Mouse (Mus musculus): Measurements from ENCODE around the gene Abcc2.
A peak's percentile ranks its signal among the peaks of the same experiment; 100 is the strongest.

The Abcc2 gene

GRCm38 (mm10) chr19:43780391-43780790, 1.6 kb upstream of the Abcc2 start:
- DNase-seq (ENCODE audit: low read depth), result peak; percentile 44

GRCm38 (mm10) chr19:43784761-43785160, 2.8 kb downstream of the Abcc2 start:
- DNase-seq (ENCODE audit: low read depth), result peak; percentile 51

GRCm38 (mm10) chr19:43786249-43787026, 4.4 kb downstream of the Abcc2 start:
- DNase-seq (ENCODE audit: low read depth), result peak; percentile 78

- no peak for DNase-seq (ENCODE audit: low read depth)
Observed at GRCm38 (mm10) chr19:43789817-43790216, 7.8 kb downstream of the Abcc2 start.

GRCm38 (mm10) chr19:43792537-43792936, 10.5 kb downstream of the Abcc2 start:
- no peak for DNase-seq (ENCODE audit: low read depth)

GRCm38 (mm10) chr19:43793951-43794350, 12.0 kb downstream of the Abcc2 start:
- no peak for DNase-seq (ENCODE audit: low read depth)

GRCm38 (mm10) chr19:43795511-43795910, 13.5 kb downstream of the Abcc2 start:
- no peak for DNase-seq (ENCODE audit: low read depth)

GRCm38 (mm10) chr19:43797216-43797615, 15.2 kb downstream of the Abcc2 start:
- DNase-seq (ENCODE audit: low read depth), result peak; percentile 46

GRCm38 (mm10) chr19:43801427-43802051, 19.5 kb downstream of the Abcc2 start:
- DNase-seq (ENCODE audit: low read depth), result no peak

- DNase-seq (ENCODE audit: low read depth), result no peak
Observed at GRCm38 (mm10) chr19:43803866-43804265, 21.9 kb downstream of the Abcc2 start.

- peak; percentile 85 for DNase-seq (ENCODE audit: low read depth)
Observed at GRCm38 (mm10) chr19:43809331-43809730, 27.3 kb downstream of the Abcc2 start.

GRCm38 (mm10) chr19:43811419-43811818, 29.4 kb downstream of the Abcc2 start:
- DNase-seq (ENCODE audit: low read depth), result no peak

- no peak for DNase-seq (ENCODE audit: low read depth)
Observed at GRCm38 (mm10) chr19:43813315-43813714, 31.3 kb downstream of the Abcc2 start.

GRCm38 (mm10) chr19:43815661-43816414, 33.8 kb downstream of the Abcc2 start:
- peak; percentile 50 for DNase-seq (ENCODE audit: low read depth)

- DNase-seq (ENCODE audit: low read depth), result no peak
Observed at GRCm38 (mm10) chr19:43826855-43827254, 44.9 kb downstream of the Abcc2 start.

- DNase-seq (ENCODE audit: low read depth), result peak; percentile 77
Observed at GRCm38 (mm10) chr19:43832425-43833069, 50.6 kb downstream of the Abcc2 start.

GRCm38 (mm10) chr19:43843184-43843583, 61.2 kb downstream of the Abcc2 start:
- peak; percentile 41 for DNase-seq (ENCODE audit: low read depth)

- no peak for DNase-seq (ENCODE audit: low read depth)
Observed at GRCm38 (mm10) chr19:43845331-43845908, 63.4 kb downstream of the Abcc2 start.

- DNase-seq (ENCODE audit: low read depth), result no peak
Observed at GRCm38 (mm10) chr19:43847056-43847455, 65.1 kb downstream of the Abcc2 start.

- no peak for DNase-seq (ENCODE audit: low read depth)
Observed at GRCm38 (mm10) chr19:43847966-43848365, 66.0 kb downstream of the Abcc2 start.

GRCm38 (mm10) chr19:43850026-43850425, 68.0 kb downstream of the Abcc2 start:
- DNase-seq (ENCODE audit: low read depth), result no peak
